Mouse (Mus musculus) CD8-positive naive resting alpha-beta T cell, adult 2 months (primary cell): ENCODE measurements around the gene Rfc2.

ENCODE experiments used
- DNase-seq, 2 experiments: peaks; one replicate each; pipeline ENCODE4 v3.0.0; 2022; ENCODE audit warnings: low read depth in 2 of 2, low spot score in 2 of 2

Gene Rfc2

DNA sequence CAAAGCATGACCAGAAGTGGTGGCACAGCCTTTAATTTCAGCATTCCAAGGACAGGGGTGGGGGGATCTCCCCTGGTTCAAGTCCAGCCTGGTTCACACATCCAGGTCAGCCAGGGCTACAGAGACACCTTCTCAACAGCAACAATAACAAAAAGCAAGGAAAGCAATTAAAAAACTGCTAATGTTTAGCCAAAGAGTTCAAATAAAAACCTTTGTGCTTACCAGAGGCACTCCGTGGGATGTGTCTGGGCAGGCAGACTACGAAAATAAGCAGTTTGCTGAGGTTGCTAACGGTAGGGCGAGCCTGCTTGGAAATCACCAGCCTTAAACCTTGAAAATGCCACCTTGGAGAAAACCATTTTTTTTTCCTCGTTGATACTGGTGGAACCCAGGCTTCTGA lies at the start of gene Rfc2:
Rfc2 (plus strand) TSS at position 221 of the 400 bp plus-strand sequence.
- DNase-seq, result no peak

DNA sequence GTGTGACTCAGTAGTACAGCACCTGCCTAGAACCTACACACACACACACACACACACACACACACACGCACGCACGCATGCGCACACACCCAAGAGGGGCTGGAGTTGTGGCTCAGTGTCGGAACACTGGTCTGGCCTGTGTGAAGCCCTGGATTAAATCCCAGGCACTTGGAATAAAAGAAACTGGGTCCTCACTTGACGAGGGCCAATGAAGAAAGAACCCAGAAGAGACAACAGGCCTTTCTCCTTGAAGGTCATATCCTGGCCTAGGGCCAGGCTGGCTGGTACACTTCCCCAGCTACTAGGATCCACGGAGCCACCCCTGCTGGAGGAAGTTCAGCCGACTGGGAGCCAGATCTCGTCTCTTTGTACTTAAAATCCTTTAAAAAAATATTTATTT lies 49.6 kb upstream of the Rfc2 start:
- DNase-seq, result no peak

DNA sequence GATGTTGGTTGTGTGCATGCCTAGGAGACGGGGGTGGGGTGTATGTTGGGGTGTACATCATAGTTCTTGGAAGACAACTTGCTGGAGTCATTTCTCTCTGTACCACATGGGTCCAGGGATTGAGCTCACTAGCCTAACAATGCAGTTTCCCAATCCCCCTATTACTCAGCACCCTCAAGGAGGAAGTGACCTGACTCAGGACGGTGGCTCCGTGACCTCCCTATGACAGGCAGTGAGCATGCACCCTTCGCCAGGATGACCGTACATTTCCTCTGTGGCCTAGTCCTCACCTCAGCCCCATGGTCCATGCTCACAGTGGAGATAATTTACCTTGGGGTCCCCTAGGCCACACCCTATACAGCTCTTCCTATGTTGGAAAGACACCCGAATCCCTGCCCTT lies 48.7 kb upstream of the Rfc2 start:
- no peak for DNase-seq

DNA sequence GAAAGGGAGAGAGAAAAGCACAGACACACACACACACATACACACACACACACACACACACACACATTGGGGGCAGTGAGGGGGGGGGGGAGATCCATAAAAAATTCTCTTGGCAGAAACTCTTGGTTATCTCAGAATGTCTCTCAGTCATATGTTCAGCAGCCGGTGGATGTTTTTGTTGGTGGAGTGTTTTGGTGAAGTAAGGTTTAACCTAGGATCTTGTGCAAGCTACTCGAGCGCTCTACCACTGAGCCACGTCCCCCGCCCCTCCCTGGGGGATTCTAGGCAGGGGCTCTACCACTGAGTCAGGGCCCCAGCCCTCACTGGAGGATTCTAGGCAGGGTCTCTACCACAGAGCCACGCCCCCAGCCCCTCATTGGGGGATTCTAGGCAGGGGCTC lies 45.1 kb upstream of the Rfc2 start:
- DNase-seq, result no peak

DNA sequence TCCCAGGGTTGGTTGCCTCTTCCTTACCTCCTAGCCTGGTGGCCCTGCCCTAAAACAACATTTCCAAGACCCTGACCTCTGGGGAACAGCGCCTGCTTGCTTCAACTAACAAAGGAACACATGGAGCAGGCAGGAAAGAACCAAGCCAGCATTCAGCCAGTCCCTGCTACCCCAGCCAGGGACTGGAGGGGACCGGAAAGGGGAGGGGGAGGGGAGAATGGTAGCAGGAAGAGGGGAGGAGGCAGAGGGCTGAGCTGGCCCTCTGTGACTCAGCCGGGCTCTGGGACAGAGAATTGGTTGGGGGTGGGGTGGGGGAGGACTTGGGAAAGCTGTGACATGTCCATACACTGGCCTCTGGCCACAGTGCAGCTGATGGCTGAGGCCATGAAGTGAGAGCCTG lies 41.3 kb upstream of the Rfc2 start:
- DNase-seq, result no peak

DNA sequence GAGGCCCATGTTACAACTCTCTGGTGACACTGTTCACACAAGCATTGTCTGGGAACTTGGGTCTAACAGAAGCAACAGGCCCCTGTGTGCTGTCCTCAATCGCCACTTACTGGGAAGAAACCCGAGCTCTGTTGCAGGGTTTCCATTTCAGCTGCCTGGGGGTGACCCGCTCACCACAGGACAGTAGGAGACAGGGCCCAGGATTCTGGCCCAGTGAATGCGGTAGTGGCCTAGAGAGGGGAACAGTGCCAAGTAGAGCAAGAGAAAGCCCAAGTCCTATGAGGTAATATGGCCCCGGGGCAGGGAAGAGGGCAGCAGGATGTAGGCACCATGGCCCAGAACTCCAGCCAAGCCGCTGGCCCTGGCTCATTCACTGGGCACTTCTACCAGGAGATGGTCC lies 40.3 kb upstream of the Rfc2 start:
- no peak for DNase-seq

DNA sequence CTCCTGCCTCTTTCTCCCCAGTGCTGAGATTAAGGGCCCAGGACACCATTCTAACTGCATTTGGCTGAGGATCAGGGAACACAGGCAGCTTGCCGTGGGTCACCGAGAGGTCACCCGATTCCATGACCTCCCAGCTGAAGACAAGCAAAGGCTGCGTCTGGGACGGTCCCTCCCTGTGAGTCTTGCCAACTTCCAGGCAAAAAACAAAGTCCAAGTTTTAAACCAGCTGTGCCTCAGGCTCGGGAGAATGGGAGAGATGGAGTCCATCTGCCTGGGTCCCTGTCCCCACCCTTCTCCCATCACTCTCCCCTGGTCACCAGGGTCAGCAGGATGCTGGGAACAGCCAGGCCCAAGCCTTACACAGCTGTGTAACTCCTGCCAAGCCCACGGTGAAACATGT lies 39.5 kb upstream of the Rfc2 start:
- no peak for DNase-seq

DNA sequence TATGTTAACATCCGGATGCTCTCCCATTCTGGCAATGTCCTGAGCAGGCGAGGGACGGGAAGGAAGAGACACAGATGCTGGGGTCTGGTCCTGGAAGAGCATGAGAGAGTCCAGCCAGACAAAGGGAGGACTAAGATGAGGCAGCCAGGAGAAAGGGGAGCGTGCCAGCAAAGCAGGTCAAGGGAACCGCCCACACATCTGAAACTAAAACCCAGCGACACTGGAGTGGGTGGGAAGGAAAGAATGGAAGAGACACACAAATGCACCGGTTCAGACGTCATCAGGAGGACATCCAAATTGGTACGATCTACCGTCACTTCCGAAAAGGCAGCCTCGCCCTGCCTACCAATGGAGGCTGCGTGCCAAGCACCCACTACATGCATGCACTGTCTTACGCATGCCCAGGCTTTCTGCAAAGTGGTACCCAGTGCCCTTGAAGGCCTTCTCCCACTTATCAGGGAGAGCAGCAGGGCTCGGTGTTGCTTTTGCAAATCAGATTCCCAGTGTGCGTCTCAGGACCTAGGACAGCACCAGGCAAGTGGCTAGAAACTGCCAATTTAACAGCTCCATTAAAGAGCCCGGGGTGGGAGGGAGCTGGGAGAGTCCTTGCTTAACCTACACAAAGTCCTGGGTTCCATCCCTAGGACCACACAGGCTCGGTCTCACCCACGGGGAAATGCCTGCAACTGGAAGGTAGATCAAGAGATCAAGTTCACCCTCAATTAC lies 36.5 kb upstream of the Rfc2 start:
- no peak for DNase-seq

DNA sequence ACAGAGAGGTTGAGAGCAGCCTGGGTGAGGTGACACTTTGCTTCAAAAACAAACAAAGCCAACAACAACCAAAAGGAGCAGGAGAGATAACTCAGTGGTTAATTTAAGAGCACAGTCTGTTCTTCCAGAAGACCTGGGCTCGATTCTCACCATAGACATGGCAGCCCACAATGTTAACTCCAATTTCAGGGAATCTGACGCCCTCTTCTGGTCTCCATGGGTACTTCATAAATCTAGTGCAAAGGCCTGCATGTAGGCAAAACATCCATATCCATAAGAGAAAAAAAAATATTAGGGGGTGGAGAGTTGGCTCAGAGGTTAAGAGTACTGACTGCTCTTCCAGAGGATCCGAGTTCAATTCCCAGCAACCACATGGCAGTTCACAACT lies 35.9 kb upstream of the Rfc2 start:
- DNase-seq, result peak in 1 of 2 experiments; percentile 7

DNA sequence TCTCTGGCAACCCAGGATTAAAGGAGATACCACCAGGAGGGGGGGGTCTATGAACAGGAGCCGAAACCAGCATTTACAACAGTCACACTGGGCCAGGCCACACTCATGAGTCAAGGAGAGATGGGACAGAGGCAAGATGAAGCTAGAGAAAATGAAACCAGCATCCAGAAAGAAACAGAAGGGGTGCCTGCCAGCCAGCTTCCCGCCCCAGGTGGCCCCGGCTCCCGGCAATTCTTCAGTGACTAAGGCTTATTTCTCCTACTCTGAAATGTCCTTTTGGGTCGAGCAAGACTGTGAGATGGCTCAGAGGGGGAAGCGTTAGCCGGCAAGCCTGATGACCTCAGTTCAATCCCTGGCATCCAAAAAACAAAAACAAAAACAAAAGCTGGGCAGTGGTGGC lies 34.4 kb upstream of the Rfc2 start:
- no peak for DNase-seq

DNA sequence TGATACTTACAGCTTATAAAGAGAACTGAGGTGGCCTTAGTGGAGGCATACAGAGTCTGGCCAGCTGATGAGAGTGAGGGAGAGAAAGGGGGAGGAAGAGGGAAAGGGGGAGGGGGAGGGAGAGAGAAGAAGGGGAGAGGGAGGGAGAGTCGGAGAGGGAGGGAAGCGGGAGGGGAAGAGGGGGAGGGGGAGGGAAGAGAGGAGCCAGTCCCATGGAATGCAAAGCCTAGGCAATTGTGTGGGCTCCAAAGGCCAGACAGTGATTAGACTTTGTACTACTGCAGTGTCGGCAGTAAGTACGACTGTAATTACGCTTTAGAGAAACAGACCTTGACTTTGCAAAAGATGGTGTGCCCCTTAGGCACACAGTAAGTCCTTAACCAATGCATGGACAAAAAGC lies 32.9 kb upstream of the Rfc2 start:
- no peak for DNase-seq

DNA sequence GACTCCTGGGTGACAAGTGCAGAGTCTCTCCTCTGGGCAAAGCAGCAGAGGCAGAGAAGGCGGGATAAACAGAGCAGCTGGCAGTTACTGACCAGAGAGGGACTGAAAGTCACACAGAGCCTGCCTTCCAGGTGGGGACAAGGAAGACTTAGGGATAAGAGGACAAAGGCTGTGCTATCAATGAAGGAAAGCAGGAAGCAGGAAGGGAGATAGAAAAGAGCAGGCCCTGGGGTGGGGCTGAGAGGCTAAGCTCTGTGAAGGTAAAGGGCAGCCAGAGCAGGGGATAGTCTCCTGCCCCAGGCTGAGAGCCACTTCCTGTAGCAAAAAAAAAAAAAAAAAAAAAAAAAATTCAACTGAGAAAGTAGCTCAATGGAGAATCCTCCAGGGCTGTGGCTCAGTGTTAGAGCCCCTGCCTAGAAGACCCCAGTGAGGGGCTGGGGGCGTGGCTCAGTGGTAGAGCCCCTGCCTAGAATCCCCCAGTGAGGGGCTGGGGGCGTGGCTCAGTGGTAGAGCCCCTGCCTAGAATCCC lies 31.5 kb upstream of the Rfc2 start:
- DNase-seq, result no peak

DNA sequence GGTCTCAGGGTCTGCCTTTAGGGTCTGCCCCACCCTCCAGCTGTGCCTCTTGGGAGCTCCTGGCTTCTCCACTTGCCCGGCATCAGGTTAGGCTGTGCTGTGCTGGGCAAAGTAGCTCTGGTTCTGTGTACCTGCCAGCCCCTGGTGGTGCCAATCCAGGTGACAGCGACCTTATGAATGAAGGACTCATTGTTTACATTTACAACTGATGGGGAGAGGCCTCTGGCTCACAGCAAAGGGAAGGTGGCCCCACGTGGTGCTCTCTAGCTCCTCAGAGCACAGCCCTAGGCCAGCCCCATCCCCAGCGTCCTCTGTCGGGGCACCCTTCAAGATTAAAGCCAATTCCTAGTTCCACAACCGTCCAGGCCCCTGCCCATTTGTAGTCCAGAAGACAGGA lies 30.3 kb upstream of the Rfc2 start:
- peak in 1 of 2 experiments; percentile 6 for DNase-seq

DNA sequence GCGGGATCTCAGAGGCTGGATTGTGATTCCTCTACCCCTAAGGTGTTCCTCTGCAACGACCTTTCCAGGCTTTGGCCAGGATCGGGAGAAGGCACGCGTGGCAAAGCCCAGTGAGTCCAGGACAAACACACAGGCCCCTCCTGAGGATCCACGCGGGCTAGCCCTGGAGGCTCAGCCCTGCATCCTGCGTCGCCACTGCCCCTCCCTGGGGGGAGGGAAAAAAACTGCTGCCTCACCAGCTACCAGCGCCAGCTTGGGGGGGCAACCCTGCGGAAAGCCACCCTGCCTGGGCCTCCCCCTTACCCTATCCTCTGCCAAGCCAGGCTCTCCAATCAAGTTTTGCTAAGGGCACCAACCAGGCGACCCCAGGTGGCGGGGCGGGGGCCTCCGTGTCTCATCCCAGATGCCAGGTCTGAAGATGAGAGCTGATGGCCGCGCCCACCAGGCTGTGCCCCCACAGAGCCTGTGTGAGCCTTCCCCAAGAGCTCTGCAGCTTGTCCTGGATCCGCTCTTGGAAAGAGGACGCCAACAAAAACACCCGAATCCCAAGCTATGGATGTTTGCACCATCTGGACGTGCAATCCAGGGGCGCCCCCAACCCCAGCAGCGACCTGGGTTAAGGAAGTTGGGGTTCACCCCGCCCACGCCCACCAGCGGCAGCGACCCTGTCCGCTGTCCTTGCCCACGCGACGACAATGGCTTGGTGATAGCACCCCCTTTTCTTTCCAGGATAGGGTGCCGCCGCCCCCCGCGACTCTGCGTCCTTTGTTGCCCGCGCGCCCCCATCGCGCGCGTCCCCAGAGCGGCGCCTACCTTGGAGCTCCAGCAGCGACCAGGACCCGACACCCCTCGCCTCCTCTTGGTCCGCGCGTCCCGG lies 29.7 kb upstream of the Rfc2 start:
- peak; percentile 5 to 11 for DNase-seq

DNA sequence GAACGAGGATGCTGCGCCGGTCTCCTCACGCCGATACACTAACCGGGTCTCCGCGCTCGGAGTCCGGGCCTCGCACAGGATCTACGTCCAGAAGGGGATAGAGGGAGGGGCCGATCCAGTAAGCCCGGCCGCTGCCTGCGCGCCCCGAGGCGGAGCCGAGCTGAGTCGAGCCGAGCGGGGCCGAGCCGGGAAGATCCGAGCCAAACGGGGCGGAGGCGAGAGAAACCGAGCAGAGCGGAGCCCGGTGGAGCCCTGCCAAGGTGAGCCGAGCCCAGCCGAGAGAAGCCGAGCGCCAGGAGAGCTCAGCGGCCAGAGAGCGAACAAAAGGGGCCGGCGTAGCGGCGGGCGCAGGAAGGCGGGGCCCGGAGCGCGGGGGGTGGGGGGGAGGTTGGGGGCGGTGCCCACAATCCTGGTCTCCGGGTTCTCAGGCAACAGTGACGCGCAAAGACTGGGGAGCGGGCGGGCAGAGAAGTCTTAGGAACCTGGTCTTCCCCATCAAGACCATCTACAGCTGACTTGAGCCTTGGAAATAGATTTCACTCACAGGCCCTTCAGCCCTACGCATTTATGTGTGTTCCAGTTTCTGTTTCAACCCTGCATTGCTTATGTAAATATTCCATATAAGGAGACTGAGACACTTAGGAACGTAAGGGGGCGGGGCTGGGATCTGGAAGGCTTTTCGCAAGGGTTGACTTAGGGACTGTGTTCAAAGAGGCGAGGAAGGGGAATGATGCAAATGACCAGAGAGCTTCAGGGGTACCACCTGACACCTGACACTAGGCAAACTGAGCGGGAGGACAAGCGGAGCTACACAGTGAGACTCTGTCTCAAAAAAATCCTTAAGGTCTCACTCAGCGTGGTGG lies 28.8 kb upstream of the Rfc2 start, which contains the start of gene Clip2:
Clip2 (minus strand) TSS at position 325 of the 863 bp plus-strand sequence.
- DNase-seq, result peak; percentile 81 to 82

DNA sequence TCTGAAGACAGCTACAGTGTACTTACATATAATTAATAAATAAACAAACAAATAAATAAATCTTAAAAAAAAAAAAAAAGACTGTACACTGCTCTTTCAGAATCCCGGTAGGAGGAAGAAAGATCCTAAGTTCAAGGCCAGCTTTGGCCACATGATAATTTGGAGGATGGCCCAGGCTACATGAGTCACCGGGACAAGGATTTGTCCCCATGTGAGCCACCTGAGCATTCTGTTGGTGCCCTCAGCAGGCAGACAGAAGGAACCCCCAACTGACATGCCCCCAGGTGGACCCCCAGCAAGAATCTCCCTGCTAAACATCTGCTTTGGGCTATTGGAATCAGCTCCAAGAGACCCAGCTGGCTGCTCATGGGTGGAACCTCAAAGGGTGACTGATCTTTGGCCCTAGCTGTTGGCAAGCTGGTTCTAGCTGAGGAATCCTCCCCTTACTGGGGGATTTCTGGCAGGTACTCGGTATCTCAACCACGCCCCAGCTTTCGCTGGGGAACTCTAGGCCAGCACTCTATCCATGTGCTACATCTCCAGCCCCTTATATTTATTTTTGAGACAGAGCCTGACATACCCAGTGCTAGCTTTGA lies 27.1 kb upstream of the Rfc2 start:
- DNase-seq, result no peak

DNA sequence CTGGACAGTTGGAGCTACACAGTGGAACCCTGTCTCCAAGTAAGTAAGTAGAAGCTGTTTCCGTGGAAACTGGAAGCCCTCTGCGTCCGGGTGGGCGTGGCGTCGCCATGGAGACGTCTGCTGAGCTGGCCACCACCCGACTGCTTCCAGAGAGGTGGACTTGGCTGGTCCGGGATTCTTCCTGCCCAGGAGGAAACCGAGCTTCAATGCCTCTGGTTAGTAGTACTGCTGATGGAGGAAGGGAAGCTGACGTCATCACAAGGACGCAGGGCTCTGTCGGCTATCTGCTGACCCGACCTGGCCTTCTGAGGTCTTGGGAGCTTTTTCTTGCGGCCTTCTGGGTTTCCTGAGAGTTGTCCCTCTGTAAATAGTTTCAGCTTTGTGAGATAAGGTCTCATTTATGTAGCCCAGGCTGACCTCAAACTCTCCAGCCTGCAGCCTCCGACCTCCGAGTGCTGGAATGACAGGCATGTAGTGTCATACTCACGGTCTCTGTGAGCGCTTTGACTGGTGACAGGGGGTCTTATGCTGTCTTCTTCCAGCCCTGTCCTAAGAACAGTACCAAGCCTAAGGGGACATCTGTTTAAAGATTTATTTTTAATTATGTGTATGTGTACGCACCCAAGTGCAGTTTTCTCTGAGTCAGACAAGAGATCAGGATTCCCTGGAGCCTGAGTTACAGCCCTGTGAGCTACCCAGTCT lies 25.6 kb upstream of the Rfc2 start:
- DNase-seq, result no peak

DNA sequence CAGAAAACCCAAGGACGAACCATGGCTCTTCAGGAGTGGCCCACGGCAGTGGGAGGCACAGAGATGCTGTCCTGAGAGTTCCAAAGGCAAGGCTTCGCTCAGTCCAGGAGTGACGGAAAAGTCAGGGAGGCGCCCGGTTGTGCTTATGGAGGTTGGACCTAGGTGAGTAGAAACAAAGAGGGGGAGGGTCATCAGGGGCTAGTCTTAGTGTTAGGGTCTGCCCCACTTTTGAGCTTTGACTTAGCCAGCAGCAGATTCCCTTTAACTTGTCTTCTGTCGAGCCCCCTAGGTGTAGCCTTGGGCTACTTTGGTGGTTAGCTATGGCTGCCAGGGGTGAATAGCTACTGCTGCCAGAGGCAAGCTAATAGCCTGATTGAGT lies 21.1 kb upstream of the Rfc2 start, which contains the start of gene Syna:
Syna (minus strand) TSS at position 101 of the 379 bp plus-strand sequence.
- DNase-seq, result no peak

DNA sequence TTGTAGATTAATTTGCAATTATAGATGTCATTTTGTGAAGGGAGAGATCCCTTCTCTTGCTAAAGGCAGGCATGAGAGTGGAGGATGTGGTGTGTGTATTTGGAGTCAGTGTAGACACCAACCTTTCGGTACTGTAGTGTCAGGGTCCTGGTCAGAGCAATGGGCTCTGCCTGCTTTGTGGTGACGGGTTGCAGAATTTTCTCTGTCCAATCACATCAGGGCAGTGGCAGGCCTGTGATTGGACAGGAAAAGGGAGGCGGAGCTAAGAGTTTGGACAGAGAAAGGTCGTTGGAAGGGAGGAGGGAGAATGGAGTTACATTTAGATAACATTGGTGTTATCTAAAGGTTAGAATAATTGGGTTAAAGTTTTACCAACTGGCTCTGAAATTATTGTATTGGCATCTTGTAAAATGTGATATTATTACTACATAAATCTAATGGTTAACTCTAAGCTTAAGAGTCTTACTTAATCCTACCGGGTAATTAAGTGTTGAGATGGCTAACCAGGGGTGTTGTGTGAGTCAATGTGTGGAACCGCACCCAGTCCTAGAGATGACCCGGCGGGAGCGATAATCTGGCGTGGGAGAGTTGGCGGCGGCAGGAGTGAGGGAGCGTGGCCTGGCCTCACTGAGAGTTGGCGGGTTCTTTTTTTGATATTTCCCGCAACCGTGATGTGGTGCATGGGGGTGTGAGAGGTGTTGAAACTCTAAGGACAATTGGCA lies 20.6 kb upstream of the Rfc2 start:
- no peak for DNase-seq

DNA sequence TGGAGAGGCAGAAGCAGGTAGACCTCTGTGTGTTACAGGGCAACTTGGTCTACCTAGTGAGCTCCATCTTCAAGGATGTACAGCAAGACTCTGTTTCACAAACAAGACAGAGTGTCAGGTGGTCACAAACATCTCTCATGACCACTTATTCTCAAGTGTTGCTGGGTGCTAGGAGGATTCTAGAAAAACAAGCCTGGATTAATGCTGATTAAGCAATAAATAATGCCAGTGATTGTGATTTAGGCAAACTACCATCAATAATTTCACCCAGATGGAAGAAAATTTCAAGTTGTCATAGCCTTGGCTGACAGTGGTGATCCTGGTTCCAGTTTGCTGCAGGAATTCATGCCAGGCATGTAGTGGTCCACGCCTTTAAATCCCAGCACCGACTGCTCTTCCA lies 16.9 kb upstream of the Rfc2 start:
- no peak for DNase-seq
